22 mouse cellular contexts compared by ENCODE assay signal in the genomic region with DNA sequence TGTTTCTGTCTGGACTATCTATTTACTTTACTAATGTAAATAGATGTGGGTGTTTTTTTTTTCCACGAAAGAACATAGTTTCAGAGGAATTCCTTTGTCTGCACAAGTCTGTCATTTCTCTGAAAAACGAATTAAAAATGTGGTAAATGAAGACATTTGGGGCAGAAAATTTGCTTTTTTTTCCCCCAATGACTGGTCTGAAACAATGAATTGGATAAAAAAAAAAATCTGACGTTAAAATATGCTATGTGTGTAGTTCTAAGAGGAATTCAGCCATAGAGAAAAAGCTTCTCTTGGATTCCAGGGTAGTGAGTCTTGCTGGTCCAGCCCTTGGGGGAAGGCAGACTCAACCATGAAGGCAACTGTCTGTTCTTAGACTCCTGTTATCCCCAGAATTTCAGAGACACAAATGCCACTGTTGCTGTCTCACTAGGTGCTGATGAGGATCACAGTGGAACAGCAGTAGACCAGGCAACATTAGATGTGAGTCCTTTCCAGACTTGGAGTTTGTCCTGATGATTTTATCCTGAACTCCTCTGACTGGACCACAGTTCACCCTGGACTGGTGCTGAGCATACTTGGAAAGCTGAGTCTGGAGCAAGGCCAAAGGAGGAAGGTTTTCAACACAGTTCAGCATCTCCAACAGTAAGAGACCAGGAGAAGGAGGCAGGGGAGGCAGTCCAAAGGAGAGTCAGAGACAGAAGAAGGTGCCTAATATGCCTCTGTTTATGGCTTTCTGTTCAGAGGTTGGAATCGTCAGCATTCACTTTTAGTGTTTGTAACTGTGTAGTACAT.
A peak's percentile ranks its signal among the peaks of the same experiment; 100 is the strongest.
DNase-seq lines count a peak whose midpoint lies in the region; ATAC-seq and TF ChIP-seq lines count a peak whose summit lies in the region.
"Had no signal": no experiment of that assay in that cellular context is flagged by ENCODE, and none has a peak within 500 bp of the region (broad histone marks: within the 10 kb centered on the region; RNA-seq: fewer than 3 reads in every experiment).

No protein-coding gene starts in this region.

- WGBS in lung, postnatal 0 days: 30% methylated on average over 4 of the region's 4 CpGs
- WGBS in hindbrain, embryonic 13.5 days: 64% methylated on average over 4 of the region's 4 CpGs

- no peak overlapping the region for H3K9ac ChIP-seq in lung, postnatal 0 days (replicated peaks; ENCODE audit: low read depth)
- no peak overlapping the region for H3K9ac ChIP-seq in hindbrain, embryonic 13.5 days
- H3K9ac ChIP-seq: embryonic facial prominence, embryonic 13.5 days; embryonic facial prominence, embryonic 15.5 days; forebrain, embryonic 12.5 days had no signal

- no peak for TF ChIP-seq CTCF in lung, postnatal 0 days (IDR thresholded peaks at IDR 0.05)

- H3K4me3 ChIP-seq in lung, postnatal 0 days (ENCODE audit: low read depth, low read length): no peak overlapping the region
- H3K4me3 ChIP-seq in hindbrain, embryonic 13.5 days: no peak overlapping the region
- H3K4me3 ChIP-seq: embryonic facial prominence, embryonic 13.5 days; embryonic facial prominence, embryonic 15.5 days; erythroblast, embryonic 14.5 days; forebrain, embryonic 10.5 days; forebrain, embryonic 12.5 days had no signal

- no peak for DNase-seq in lung, postnatal 0 days (ENCODE audit: low spot score)
- DNase-seq in lung, postnatal 14 days: no peak
- DNase-seq in Muller cell, postnatal 12 days (ENCODE audit: inconsistent ontology term): peak; percentile 56
- peak; percentile 60 for DNase-seq in NIH3T3 (ENCODE audit: low read depth)
- DNase-seq: adrenal gland, adult 2 months; adrenal gland, postnatal 10 days; adrenal gland, postnatal 25 days; cerebellum, adult 11 months; cerebellum, adult 18-20 months; cerebellum, adult 8-10 months; cerebellum, adult 9-11 months; cerebellum, postnatal 14 days; cerebellum, postnatal 36 days; embryo, embryonic 11 days had no signal

- TF ChIP-seq EP300 in lung, postnatal 0 days (IDR thresholded peaks at IDR 0.05): 0 out of 2 replicates have a peak, but pooled peaks have one; percentile 13

- no peak for ATAC-seq in lung, postnatal 0 days
- ATAC-seq in hindbrain, embryonic 13.5 days (ENCODE audit: low FRiP score): no peak
- ATAC-seq: forebrain, embryonic 14.5 days; forebrain, embryonic 16.5 days had no signal

- no peaks in the 10 kb centered on the region for H3K36me3 ChIP-seq in lung, postnatal 0 days (ENCODE audit: insufficient read depth, low read length)
- no peaks in the 10 kb centered on the region for H3K36me3 ChIP-seq in hindbrain, embryonic 13.5 days
- H3K36me3 ChIP-seq: embryonic facial prominence, embryonic 13.5 days; embryonic facial prominence, embryonic 15.5 days; forebrain, embryonic 10.5 days; forebrain, embryonic 12.5 days had no signal

- no peaks in the 10 kb centered on the region for H3K4me1 ChIP-seq in lung, postnatal 0 days (ENCODE audit: insufficient read depth, low read depth, low read length)
- H3K4me1 ChIP-seq in hindbrain, embryonic 13.5 days (replicated peaks): no peaks in the 10 kb centered on the region
- H3K4me1 ChIP-seq: embryonic facial prominence, embryonic 15.5 days; forebrain, embryonic 12.5 days had no signal

- H3K27ac ChIP-seq in lung, postnatal 0 days (ENCODE audit: low read length): no peak overlapping the region
- H3K27ac ChIP-seq in hindbrain, embryonic 13.5 days: no peak overlapping the region
- H3K27ac ChIP-seq: embryonic facial prominence, embryonic 13.5 days; embryonic facial prominence, embryonic 15.5 days; forebrain, embryonic 10.5 days; forebrain, embryonic 12.5 days had no signal

- H3K4me2 ChIP-seq in lung, postnatal 0 days (replicated peaks; ENCODE audit: low read depth, low read length): no peak overlapping the region
- no peak overlapping the region for H3K4me2 ChIP-seq in hindbrain, embryonic 13.5 days
- H3K4me2 ChIP-seq: embryonic facial prominence, embryonic 13.5 days; embryonic facial prominence, embryonic 15.5 days; forebrain, embryonic 12.5 days had no signal

- H3K9me3 ChIP-seq in lung, postnatal 0 days (ENCODE audit: low read length): no peaks in the 10 kb centered on the region
- H3K9me3 ChIP-seq in hindbrain, embryonic 13.5 days: no peaks in the 10 kb centered on the region
- H3K9me3 ChIP-seq: embryonic facial prominence, embryonic 13.5 days; embryonic facial prominence, embryonic 15.5 days; forebrain, embryonic 10.5 days; forebrain, embryonic 12.5 days had no signal

- no peaks in the 10 kb centered on the region for H3K27me3 ChIP-seq in lung, postnatal 0 days (replicated peaks; ENCODE audit: insufficient read depth, low read length)
- no peaks in the 10 kb centered on the region for H3K27me3 ChIP-seq in hindbrain, embryonic 13.5 days
- H3K27me3 ChIP-seq: embryonic facial prominence, embryonic 15.5 days; forebrain, embryonic 12.5 days had no signal

Comparison
In these comparisons a context has a peak if more than half of its experiments do, and no peak if none do; other contexts are left out.
1. DNase-seq: peak in Muller cell, postnatal 12 days (single experiment) and NIH3T3 (single experiment); none in lung, postnatal 0 days (single experiment) and lung, postnatal 14 days (single experiment).